Mouse (Mus musculus) layer of hippocampus, postnatal 25 days (tissue): ENCODE measurements around the gene Gm9747. TPM values are rescaled to one million over a fixed set of nuclear protein-coding genes. Genes with fewer than 3 reads are reported as not detected.

Experiments used
- DNase-seq, 2 experiments: peaks; one replicate each; pipeline ENCODE4 v3.0.0; 2022; ENCODE audit warnings: mixed read lengths in 2 of 2, low spot score in 1 of 2; ENCODE audit errors: extremely low spot score in 1 of 2
- total RNA-seq, 2 experiments: library from RNA; stranded (reverse); gene quantifications; 2 replicates each; pipeline ENCODE4 v1.2.3; 2021

Gene Gm9747
- total RNA-seq, result not detected

DNA sequence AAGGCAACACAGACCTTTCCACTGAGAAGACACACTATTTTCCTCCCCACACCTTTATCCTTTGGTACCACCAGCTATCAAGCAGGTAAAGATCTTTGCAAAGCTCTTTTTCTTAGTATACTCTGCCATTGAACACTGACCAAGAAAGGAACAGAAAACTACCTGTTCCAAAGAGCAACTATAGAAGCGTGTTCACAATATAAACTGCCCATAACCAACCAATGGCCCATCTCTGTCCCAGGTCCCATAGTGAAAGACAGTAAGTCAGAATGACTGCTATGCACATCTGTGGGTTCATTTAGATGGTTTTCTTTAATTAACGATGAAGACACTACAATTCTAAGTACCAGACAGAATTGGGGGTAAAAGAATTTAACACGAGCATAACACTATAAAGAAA lies at the start of gene Gm9747:
TSS of gene Gm9747 (plus strand) at position 301 of the 400 bp plus-strand sequence.
- no peak for DNase-seq

DNA sequence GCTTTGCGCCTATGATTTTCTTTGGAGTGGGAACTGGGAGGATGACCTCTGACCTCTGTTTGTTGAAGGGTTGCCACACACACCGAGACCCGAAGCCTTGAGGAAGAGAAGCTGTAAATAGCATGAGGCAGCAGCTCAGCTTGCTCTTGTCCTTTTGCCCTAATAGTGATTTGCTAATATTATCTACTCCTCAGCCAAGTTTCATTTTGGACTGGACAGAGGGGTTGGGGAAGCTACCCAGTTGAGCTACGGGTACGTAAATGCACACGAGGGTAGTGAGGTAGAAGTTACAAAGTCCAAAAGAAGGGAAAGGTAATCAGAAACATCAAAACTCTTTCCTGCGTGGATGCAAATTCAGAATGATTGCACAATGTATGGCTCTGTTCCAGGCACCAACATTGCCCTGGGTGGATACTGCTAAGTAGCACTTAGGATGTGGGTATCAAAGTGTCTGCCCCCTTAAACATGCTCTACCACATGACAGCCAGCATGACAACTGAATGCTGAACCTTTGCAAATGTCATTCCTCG lies 48.9 kb upstream of the Gm9747 start:
- DNase-seq, result no peak

DNA sequence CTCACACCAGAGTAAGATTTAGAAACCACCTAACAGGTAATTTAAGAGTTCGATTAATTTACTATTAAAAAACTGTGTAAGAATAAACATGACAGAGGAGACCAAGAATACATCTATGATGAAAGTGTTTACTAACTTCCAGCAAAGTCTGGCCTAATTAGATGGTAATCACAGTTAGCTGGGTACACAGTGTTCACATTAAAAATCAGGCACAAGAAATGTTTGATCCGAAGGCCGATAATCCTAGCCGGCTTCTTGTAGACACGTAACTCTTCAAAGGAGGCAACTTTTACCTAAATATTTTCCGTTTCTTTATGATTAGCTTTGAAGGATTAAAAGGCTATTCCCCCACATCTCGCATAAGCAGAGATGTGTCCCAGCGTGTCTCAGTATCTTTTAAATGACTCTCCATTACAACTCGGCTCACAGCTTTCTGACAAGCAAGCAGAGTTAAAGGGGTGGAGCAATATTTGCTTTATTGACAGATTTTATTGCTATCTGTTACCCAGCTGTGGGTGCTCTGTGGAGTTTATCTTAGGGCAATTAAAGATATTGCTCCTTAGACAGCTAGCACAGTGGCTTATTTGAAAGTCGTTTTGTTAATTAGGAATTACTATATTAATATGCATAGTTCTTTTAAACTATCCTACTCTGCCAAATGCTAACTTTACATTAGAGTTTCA lies 44.2 kb upstream of the Gm9747 start:
- DNase-seq, result no peak

DNA sequence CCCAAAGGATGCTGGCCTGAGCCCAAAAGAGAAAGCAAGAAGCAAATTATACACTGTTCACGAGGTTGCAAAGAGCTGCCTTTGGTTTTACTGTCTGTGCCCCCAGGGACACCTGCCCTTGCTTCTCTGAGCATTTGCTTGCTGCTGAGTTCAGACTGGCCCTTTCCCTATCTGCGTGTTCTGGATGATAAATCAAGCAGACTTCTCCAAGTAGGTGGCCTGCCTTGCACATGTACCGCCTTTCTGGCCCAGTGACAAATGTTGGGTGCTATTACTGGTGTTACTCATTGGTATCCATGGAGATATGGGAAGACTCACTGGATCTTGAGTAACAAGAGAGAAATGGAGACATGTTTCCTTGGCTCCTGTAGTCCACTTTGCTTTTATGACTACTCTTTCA lies 43.4 kb upstream of the Gm9747 start:
- DNase-seq, result no peak

DNA sequence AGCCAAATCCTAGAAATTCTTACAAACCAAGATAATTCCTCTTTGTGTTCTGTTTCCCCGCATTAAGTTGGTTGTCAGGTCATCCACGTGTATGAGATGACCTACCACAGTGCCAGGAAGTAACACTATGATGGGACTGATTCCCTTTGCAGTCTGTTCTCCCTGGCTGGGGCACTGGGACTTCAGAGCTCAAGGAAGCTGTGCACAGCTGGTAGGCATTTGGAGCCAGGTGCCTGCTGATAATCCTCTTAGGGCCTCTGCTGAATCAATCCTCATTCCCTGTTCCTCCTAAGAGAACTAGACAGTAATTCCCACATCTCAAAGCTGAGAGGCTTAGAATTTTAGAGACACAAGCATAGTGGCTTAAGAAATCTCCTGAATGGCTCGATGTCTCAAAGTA lies 41.3 kb upstream of the Gm9747 start:
- no peak for DNase-seq

DNA sequence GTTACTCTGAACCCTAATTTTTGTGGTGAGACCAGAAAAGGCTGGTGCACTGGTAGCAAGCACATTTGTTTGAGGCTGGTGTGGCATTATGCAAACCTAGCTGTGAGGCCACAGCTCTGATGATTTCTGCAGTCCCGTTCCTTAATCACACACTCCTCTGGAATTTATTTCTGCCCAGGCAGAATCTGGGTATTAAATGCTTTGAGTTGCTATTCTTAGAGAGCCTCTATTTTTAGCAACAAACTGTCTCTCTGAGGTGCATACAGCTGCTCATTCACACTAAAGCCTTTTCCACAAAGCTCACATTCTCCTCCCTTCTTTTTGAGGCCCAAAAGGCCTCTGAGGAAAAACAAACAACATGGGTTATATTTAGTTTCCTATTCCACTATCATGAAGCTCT lies 33.0 kb upstream of the Gm9747 start:
- no peak for DNase-seq

DNA sequence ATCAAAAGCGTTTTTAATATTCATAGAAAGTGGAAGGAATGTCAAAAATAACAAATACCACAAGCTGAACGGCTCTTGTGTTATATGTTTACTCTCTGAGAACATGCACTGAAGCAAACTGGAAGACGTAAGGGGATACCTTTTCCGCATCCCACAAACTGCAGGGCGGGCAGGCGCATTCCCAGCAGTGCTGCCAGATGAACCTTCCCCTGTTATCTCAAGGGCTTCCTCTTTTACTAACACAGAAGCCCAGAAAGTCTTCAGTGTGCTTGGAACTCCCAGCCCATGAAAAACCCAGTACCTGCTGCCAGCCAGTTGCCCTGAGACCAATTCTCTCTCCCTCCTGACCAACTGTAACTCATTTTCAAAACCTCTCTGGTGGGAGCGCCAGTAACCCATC lies 32.3 kb upstream of the Gm9747 start:
- DNase-seq, result no peak

DNA sequence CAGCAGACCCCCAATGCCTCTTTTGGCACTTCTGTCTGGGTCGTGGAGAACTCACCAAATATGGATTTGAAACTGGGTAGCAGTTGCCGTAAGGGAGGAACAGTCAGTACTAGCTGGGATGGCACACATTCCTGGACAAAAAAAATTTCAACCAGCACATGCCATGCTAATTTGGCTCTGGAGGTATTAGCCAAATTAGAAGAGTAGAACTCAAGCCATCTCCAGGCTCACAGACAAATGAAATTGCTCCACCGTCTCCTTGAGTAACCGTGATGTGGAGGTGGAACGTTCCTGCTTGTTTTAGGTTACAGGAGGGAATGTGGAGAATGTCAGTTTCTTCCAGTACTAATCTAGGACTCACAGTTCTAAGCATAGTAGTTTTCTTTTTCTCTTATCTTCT lies 25.4 kb upstream of the Gm9747 start:
- DNase-seq, result no peak

DNA sequence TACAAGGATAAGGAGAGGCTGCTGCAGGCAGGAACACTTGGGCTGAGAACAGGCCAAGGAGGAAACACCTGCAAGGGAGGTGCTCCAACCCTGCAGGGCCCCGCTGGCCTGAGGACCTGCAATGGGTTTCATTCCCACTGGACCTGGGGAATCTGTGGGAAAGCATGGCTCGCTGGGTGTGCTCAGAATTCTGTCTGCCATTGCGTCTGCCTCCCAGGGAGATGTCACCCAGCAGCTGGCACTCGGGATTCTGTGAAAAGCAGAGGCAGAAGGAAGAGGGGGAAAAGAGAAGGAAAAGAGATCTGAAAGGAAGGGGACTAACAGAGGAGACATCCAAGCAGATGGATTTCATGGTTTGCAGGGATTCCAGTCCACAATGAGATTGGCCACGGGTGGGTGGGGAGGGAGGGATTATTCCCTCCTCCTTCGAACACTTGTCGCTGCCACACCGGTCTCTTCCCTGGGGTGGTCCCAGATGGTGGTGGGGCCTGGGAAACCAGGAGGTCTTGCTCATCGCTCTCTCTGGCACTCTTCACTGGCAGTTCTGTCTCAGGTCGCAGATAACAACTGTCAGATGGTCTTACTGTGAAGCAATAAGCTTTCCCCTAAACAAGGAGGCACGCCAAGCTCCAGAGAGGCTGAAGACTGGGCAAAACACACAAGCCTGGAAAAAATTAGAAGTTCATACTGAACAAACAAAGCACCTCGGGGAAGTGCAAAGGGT lies 12.1 kb upstream of the Gm9747 start:
- DNase-seq, result no peak

DNA sequence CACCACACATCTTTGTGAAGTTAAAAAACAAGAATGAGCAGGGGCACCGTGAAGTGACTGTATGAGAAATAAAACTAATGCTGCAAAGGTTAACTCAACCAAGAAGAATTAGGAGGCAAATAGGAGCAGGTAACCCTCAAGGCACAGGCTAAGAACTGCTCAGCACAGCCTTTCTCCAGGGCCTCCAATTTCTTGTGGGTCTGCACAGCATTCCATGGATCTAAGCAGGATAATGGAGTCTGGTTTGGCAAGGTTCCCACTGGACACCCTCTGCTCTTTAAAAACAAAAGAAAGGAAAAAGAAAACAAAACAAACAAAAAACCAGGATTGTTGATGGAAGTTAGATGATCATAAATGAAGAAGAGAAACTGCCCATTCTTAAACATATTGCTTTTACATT lies 11.4 kb upstream of the Gm9747 start:
- no peak for DNase-seq

DNA sequence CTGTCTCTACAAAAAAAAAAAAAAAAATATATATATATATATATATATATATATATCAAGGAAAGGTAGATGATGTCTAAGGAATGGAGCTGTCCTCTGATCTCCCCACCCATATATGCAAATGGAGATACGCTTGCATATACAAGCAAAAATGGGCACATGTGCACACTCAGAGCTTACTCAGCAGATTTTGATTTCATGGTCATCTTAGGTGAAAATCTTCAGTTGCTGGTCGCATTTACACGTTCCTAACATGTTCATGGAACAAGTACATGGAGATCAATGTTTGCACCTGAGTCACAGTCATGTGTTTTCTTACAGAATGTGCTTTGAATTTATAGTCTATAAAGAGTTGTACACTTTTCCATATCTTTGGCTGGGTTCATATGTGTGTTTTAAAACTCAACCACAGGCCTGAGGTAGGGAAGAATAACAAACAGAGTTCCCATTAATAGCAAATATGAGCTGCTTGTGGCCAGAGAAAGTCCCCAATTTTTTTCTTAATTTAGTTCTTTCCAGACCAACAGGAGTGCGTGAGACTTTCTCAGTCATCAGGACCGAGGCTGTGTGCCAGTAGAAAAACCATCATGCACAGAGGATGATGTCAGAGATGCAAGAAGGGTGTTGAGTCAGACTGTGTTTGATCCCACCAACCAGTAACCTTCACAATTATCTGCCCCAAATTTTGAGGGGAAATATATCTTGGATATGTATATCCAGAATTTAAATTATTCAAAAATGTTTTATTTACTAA lies 9.7 kb upstream of the Gm9747 start:
- DNase-seq, result no peak

DNA sequence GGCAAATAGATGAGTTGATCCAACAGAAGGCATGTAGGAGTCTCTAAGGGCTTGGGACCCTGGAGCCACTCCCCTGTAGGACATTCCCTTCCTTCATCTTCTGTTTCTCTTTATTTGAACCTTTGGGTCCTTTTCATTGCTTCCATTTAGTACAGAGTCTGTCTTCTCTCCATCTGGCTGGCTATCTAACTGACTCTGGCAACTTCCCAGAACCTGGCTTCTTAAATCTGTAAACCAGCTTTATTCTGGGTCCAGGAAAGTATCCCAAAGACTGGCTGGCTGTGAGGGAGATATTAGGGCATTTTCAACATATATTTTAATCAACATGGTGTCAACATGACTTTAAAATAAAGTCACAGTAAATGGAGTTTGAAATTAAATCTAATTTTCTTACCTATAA lies 4.1 kb upstream of the Gm9747 start:
- DNase-seq, result no peak

DNA sequence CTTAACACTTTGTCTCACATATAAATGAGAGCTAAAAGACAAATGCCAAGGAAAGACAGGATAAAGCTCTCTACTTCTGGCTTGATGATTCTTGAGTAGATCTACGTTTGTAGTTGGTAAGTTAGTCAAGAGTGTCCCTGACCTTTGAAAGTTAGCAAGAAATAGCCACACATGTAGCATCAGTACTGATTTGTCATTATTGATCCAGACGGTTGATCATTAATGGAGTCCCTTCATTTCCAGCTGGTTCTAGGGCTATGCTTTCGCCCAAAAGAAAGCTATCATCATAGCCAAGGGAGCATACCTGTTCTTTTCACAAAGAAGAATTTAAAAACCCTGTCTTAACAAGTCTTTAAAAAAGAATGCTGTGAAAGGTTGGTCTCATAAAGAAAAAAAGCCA lies 1.7 kb downstream of the Gm9747 start:
- DNase-seq, result no peak

DNA sequence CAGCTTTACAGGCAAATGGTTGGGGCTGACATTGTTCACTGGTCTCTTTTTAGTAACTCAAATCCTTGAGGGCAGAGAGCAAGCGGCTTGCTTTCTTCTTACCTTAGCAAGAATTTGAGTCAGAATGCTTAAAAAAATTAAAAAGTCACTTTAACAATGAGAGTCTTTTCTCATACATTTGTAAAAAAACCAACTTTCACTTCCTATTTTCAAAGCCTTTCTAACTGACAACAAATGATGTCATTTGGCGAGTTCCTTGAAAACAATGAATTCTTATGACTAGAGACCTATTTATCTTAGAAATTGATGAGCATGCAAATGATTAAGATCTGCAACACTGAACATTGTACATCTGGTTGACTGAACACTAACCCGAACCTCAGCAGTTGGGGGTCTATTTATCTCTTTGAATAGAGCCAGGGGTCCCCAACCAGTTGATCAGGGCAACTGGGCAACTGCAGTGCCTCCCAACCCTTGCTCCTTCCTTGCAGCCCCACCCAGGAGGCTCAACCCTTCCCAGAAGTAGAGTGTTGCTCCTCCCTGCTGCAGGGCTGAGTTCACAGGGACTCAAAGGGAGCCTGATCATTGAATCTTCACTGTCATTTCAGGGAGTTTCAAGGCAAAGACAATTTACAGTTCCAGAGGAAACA lies 2.7 kb downstream of the Gm9747 start:
- DNase-seq, result no peak

DNA sequence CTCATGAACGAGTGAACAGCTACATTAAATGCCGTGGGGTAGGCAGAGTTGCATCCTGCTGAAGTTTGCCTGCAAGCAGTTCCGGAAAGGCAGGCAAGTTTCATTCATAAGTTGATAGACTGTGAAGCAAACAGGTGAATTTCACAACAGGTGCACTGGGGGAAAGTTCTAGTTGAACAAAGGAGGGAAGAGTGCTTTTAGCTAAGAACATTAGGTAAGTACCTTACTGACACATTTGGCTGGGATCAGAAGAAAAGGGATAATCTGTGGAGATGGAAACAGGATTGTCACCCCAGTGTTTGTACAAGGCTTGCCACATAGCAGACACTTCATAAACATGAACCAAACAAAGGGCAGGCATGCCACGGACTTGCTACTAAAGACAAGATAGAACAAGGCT lies 5.3 kb downstream of the Gm9747 start:
- no peak for DNase-seq

DNA sequence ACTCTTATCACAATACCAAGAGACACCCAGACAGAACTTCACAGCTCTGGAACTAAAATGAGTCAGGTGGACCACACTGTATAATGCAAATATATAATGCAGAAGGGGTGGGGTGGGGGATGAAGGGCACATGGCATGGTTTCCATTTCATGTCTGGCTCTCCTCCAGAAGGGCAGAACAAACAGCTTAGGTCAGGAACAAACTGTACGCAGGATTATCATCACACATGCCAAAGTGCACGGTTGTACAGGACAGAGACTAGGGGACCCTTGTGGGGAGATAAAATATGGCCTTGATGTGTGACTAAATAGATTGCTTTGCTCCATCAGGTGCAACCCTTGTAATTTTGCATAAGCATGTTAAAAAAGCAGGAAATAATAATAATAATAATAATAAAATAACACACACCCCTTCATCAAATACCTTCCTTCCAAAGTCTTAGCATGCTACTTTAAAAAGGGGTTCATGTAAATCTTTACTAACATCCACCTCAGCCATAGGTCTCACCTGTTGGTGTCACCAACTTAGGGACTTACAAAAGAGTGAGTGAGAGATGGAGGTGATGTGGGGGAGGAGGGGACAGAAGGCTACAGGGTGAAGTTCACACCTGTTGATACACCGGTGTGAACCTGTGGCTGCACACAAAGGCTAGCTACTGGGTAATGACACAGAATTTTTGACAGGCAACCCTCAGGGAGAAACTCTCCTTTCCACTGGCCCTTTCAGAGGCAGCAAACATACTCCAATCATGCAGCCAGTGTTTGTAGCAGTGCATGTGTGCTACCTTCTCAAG lies 6.7 kb downstream of the Gm9747 start:
- DNase-seq, result no peak

DNA sequence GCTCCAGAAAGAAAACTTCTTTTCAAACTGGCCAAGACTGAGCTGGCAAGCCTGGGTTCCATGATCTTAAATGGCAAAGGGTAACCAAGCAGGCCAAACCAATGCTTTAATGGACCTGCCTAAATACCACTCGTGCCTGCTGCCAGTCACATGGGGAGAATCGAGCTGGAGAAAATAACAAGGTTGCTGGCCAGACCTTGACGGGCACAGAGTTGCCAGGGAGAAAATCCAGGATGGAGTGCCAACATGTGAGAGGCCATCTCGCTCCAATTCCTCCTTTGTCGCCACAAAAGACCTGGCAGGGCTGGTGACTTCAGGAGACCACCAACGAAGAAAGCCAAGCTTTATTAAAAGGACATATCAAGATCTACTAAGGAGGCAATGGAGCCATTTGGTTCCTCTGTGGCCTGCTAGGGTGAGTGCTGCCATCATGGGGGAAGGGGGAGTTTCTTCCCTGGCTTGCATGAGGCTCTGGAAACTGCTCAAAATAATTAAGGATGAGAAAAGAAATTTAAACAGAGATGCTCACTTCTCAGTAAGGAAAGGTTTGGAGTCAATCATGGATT lies 10.4 kb downstream of the Gm9747 start:
- no peak for DNase-seq

DNA sequence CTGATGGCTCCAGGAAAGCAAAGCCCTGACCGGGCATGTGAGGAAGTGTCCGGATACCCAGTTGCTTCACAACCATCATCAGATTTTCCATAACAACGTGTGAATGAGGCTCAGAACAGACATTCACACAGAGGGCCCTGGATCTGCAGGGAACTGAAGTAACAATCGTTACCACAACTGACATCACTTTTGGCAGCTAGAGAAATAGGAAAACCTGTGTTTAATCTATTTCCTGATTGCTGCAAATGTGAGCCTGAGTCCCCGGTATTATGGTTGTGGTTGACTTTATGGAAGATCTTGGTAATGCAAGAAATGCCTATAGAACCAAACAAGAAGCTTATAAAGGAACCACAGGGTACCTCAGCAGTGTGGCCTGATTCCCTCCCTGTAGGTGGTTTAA lies 12.1 kb downstream of the Gm9747 start:
- no peak for DNase-seq

DNA sequence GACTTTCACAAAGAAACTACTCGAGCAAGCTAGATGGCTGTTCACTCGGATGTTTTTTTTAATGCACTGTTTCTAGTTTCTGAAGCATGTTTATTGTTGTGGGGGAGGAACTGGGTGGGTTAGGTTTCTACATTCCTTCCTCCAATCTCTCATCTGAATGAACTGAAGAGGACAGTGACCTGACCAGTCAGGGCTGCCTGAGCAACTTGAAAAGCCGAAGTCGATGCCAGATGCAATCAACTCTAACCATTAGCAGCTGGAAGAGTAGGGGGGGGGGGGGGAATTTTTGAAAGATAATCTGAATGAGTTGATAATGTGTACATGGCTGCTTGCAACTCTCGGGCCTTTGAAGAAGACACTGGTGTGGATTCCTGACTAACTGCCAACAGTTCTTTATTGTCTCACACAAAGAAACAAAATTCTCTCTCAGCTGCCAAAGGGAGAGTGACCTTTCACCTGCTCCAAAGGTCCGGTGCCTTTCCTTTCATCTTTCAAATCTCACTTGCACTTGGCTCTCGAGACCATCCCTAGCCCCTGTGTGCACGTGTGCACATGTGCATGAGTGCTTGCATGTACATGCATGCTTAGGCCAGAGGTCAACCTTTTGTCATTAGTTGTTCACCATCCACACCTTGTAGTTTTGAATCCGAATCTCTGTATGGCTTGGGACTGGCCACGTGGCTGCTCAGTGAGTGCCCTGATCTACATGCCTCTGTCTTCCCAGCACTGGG lies 14.5 kb downstream of the Gm9747 start:
- DNase-seq, result no peak
